Mouse (Mus musculus) hindbrain, postnatal 0 days (tissue): ENCODE data around the gene Trappc10. TPM values are rescaled to one million over a fixed set of nuclear protein-coding genes. Genes with fewer than 3 reads are reported as not detected.
"Not testable (repeated sequence)": the region's sequence is repeated elsewhere in the genome, so short reads cannot be mapped to it uniquely, and the experiment has no call there.

Experiments
- ATAC-seq: fragments of 200-750 bp; cut with Nextera tagmentation; 2 replicates; pipeline ENCODE4 v1.8.0; 2017; ENCODE audit warnings: mild to moderate bottlenecking, moderate TSS enrichment, moderate library complexity
- DNase-seq: peaks from one replicate; pipeline ENCODE4 v3.0.0-alpha.2; 2015; ENCODE audit warnings: low spot score
- H3K27ac ChIP-seq: fragments of 300-500 bp; sonication (generic); 2 replicates; pipeline ENCODE4 v1.5.1; 2014; ENCODE audit warnings: mild to moderate bottlenecking
- H3K27me3 ChIP-seq: fragments of 300-500 bp; sonication (generic); 2 replicates; pipeline ENCODE4 v1.6.1; 2014; ENCODE audit warnings: low read length, mixed read lengths; ENCODE audit not compliant: insufficient read depth
- H3K36me3 ChIP-seq: fragments of 300-500 bp; sonication (generic); 2 replicates; pipeline ENCODE4 v1.6.1; 2014; ENCODE audit warnings: low read length, mixed read lengths; ENCODE audit not compliant: insufficient read depth
- H3K4me1 ChIP-seq: fragments of 300-500 bp; sonication (generic); 2 replicates; pipeline ENCODE4 v1.6.1; 2014; ENCODE audit warnings: antibody characterized with exemption, low read length, mixed read lengths; ENCODE audit not compliant: insufficient read depth
- H3K4me2 ChIP-seq: fragments of 300-500 bp; sonication (generic); 2 replicates; pipeline ENCODE4 v1.6.1; 2014; ENCODE audit warnings: low read depth, mild to moderate bottlenecking, low read length, moderate library complexity, mixed read lengths
- H3K4me3 ChIP-seq: fragments of 300-500 bp; sonication (generic); 2 replicates; pipeline ENCODE4 v1.5.1; 2014; ENCODE audit warnings: low read length
- H3K9ac ChIP-seq: fragments of 300-500 bp; sonication (generic); replicated peaks from 2 replicates; pipeline ENCODE4 v1.6.1; 2014; ENCODE audit warnings: mild to moderate bottlenecking, low read length, moderate library complexity, mixed read lengths
- H3K9me3 ChIP-seq: fragments of 300-500 bp; sonication (generic); 2 replicates; pipeline ENCODE4 v1.6.1; 2016; ENCODE audit warnings: low read length, mixed read lengths
- CTCF ChIP-seq: IDR thresholded peaks from 2 replicates; pipeline ENCODE4 v1.5.1; 2016; ENCODE audit warnings: antibody characterized with exemption, control low read depth, low read depth
- WGBS: fragments of 180-500 bp; shearing (Covaris S2); extraction: QIAGEN DNeasy Blood & Tissue Kit; methylation state at CpG from one replicate; pipeline ENCODE4 v1.1.7; 2014; 5-methylcytosine and 5-hydroxymethylcytosine counted together
- polyA plus RNA-seq: library from polyadenylated mRNA; unstranded; fragments of >200 nt; fragmentation: Nextera tagmentation; extraction: Ambion mirVana; gene quantifications from 2 replicates; pipeline ENCODE4 v1.2.1, GENCODE M21; 2015
- total RNA-seq: library from RNA; depleted of rRNA; stranded (reverse); fragments of >200 nt; gene quantifications from 2 replicates; pipeline ENCODE4 v1.2.3, GENCODE M21; 2014

The Trappc10 gene
- total and polyA plus RNA-seq, 2 experiments from 2014 or later, result 40.3 to 96.9 TPM

DNA sequence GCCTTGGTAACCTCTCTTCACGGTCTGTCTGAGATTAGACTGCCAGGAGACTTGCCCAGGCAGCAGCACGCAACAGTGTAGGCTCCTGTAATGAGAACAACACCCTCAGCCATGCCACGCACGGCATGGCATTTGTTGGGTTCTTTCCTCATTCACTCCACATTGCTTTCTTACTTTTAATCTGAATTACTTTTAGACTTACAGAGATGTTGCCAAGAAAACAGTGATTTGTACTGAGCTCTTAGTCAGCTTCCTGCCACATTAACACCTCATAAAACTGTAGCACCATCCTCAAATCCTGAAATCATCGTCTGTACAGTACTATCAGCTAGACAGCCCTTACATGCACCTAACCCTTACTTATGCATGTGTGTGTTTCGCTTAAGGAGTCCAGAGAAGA is 25.9 kb downstream of the Trappc10 start:
- no peak overlapping the region for H3K4me3 ChIP-seq
- no peaks in the 10 kb centered on the region for H3K9me3 ChIP-seq
- DNase-seq (no peak), ATAC-seq (no peak)
- no peak overlapping the region for H3K9ac ChIP-seq
- H3K4me2 ChIP-seq, result no peak overlapping the region
- 90% methylated on average over 6 of the region's 6 CpGs for WGBS
- peaks cover 61% of the 10 kb centered on the region for H3K36me3 ChIP-seq
- no peaks in the 10 kb centered on the region for H3K4me1 ChIP-seq
- no peak overlapping the region for H3K27ac ChIP-seq
- no peak for TF ChIP-seq CTCF
- no peaks in the 10 kb centered on the region for H3K27me3 ChIP-seq

DNA sequence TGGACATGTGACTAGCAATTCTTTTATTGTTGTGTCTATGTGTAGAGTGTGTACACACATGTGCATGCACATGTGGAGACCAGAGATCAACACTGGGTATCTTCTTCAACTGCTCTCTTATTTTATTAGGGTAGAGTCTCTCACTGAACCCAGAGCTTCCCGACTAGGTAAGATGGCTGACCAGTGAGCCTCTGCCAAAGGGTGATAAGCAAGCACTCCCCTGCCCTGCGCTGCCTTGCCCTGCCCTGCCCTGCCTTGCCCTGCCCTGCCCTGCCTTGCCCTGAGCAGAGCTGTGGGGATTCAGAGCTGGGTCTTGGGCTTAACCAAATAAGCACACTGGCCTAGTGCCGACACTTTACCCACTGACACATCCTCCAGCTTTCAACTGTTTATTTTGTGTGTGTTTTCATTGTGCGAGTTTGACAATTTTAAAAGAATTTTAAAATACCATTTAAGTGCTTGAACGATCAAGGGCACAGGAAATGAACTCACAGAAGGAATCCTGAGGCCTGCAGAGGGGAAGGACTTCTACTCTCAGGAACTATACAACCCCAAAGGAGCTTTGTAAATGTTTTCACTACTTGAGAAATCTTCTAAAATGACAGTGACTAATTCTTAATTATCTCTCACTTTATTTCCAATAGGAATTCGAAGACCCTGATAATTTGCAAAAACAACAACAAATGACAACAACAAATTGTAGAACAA is 27.9 kb downstream of the Trappc10 start:
- Histone ChIP-seq H3K9me3 (no peaks in the 10 kb centered on the region), H3K9ac (no peak overlapping the region), H3K4me2 (no peak overlapping the region), H3K27ac (no peak overlapping the region), H3K4me1 (no peaks in the 10 kb centered on the region), H3K36me3 (peaks cover 68% of the 10 kb centered on the region), H3K27me3 (no peaks in the 10 kb centered on the region), H3K4me3 (no peak overlapping the region)
- DNase-seq, result no peak
- no peak for ATAC-seq
- 91% methylated on average over 6 of the region's 6 CpGs for WGBS
- no peak for TF ChIP-seq CTCF

DNA sequence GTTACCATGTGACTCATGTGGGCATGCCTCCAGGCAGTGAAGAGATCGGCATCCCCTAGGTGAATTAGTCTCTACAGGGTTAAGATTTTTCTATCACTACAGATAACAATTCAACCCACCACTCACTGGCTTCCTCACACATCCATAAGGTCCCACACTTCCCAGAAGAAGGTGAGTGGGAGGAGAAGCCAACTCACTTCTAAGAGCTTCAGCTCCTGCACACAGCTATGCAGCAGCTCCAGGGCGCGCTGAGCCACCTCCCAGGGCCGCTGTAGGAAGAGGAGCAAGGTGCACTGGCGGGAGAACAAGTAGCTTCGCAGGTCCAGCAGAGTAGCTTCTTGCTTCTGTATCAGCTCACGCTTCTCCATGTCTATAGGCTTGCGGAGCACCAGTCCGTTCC is 30.1 kb downstream of the Trappc10 start:
- H3K9ac ChIP-seq, result no peak overlapping the region
- H3K27me3 ChIP-seq, result no peaks in the 10 kb centered on the region
- no peak overlapping the region for H3K4me2 ChIP-seq
- H3K27ac ChIP-seq, result no peak overlapping the region
- H3K9me3 ChIP-seq, result no peaks in the 10 kb centered on the region
- DNase-seq, result no peak
- WGBS, result 97% methylated on average over 9 of the region's 9 CpGs
- no peaks in the 10 kb centered on the region for H3K4me1 ChIP-seq
- TF ChIP-seq CTCF, result no peak
- H3K4me3 ChIP-seq, result no peak overlapping the region
- peaks cover 70% of the 10 kb centered on the region for H3K36me3 ChIP-seq
- ATAC-seq, result no peak

DNA sequence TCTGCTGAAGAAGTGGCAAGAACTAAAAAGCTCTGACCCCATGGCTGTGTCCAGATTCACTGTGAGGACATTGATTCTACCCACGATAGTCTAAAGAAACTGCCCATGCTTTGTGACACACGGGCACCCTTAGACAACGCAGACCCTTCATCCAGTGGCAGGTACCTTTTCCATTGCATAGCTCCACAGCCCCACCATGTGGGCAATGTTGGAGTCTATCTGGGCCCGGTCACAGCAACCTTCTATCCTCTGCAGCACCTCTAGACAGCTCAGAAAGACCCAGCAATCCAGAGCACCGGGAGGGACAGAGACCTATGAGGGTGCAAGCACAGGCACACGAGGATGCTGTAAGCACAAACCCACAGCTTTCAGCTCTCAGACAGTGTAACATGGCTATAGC is 33.1 kb downstream of the Trappc10 start:
- DNase-seq (peak; percentile 27), ATAC-seq (0 out of 2 replicates have a peak, but pooled peaks have one; percentile 29)
- Histone ChIP-seq H3K4me1 (no peaks in the 10 kb centered on the region), H3K9ac (no peak overlapping the region), H3K4me2 (no peak overlapping the region), H3K27me3 (no peaks in the 10 kb centered on the region), H3K27ac (no peak overlapping the region), H3K9me3 (no peaks in the 10 kb centered on the region), H3K36me3 (peaks cover 73% of the 10 kb centered on the region), H3K4me3 (no peak overlapping the region)
- peak; percentile 63 for TF ChIP-seq CTCF
- 67% methylated on average over 6 of the region's 6 CpGs for WGBS

DNA sequence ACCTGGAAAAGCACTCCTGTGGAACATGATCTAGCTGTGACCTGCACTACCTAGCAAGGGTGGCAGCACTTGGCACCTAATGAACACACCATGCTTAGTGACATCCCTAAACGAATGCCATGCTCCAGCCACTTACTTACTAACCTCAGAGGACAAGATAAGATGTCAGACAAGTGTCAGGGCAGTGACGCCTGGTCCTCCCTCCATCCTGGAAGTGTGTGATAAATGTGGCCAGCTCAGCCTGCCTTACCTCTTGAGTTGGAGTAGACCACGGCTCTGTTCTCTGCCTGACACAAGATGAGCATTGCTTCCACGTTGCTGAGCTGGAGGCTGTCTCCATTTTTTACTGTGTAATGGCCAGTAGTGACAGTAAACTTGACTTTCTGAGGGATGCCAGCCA is 43.3 kb downstream of the Trappc10 start:
- Histone ChIP-seq H3K4me3 (no peak overlapping the region), H3K36me3 (peaks cover 72% of the 10 kb centered on the region), H3K27ac (no peak overlapping the region), H3K4me1 (no peaks in the 10 kb centered on the region), H3K4me2 (no peak overlapping the region), H3K9ac (no peak overlapping the region), H3K9me3 (no peaks in the 10 kb centered on the region), H3K27me3 (no peaks in the 10 kb centered on the region)
- WGBS, result 94% methylated on average over 4 of the region's 4 CpGs
- TF ChIP-seq CTCF, result no peak
- ATAC-seq (no peak), DNase-seq (no peak)

DNA sequence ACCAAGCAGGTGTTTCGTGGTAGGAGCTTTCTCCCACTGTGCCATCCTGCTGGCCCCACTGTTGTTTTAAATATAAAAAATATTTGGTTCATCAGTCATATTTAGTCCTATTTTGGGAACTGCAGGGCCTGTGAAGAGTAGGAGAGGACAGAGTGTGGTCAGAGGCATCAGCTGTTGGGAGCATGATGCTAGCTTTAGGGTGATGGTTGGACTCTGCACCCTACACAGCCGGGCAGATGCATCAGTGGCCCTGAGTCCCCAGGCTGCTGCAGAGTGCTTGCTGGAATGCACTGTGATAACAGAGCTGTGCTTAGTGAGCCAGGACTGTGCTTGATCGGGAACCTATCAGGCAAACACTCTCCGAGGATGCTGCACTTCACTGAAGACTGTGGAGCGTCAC is 51.5 kb downstream of the Trappc10 start:
- Histone ChIP-seq H3K27ac (no peak overlapping the region), H3K27me3 (no peaks in the 10 kb centered on the region), H3K4me2 (no peak overlapping the region), H3K36me3 (peaks cover 91% of the 10 kb centered on the region), H3K4me3 (no peak overlapping the region), H3K9me3 (no peaks in the 10 kb centered on the region), H3K4me1 (no peaks in the 10 kb centered on the region), H3K9ac (no peak overlapping the region)
- ATAC-seq (no peak), DNase-seq (no peak)
- WGBS, result 92% methylated on average over 5 of the region's 5 CpGs
- TF ChIP-seq CTCF, result no peak

DNA sequence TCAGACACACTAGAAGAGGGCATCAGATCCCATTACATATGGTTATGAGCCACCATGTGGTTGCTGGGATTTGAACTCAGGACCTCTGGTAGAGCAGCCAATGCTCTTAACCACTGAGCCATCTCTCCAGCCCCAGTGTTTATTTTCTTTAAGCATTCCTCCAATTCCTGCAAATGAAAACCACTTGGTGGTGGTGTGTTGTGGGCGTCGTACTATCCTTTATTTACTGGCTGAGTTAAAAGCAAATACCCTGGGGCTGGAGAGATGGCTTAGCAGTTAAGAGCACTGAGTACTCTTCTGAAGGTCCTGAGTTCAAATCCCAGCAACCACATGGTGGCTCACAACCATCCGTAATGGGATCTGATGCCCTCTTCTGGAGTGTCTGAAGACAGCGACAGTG is 58.4 kb downstream of the Trappc10 start:
- not testable (repeated sequence) for H3K27me3 ChIP-seq, H3K9ac ChIP-seq, H3K4me1 ChIP-seq, H3K4me3 ChIP-seq, DNase-seq, H3K27ac ChIP-seq, H3K9me3 ChIP-seq, ATAC-seq, H3K4me2 ChIP-seq
- WGBS, result 88% methylated on average over 4 of the region's 4 CpGs
- peaks cover 47% of the 10 kb centered on the region for H3K36me3 ChIP-seq
